Mouse (Mus musculus) erythroblast, embryonic 14.5 days (primary cell): ENCODE measurements around the gene Spcs1. TPM values are rescaled to one million over a fixed set of nuclear protein-coding genes. Genes with fewer than 3 reads are reported as not detected.

Source experiments
- H3K27me3 ChIP-seq: 2 replicates; pipeline ENCODE4 v1.6.1; 2012; ENCODE audit warnings: inconsistent platforms; ENCODE audit not compliant: control insufficient read depth
- H3K36me3 ChIP-seq: 2 replicates; pipeline ENCODE4 v1.6.1; 2012; ENCODE audit warnings: mild to moderate bottlenecking, inconsistent platforms; ENCODE audit not compliant: control insufficient read depth
- H3K4me1 ChIP-seq: 2 replicates; pipeline ENCODE4 v1.6.1; 2012; ENCODE audit warnings: inconsistent platforms; ENCODE audit not compliant: control insufficient read depth
- H3K4me3 ChIP-seq: replicated peaks from 2 replicates; pipeline ENCODE3; 2012; ENCODE audit warnings: moderate library complexity, mild to moderate bottlenecking, inconsistent platforms
- H3K9me3 ChIP-seq: 2 replicates; pipeline ENCODE4 v1.6.1; 2012; ENCODE audit warnings: low read length, inconsistent platforms, mixed read lengths; ENCODE audit not compliant: control insufficient read depth
- GATA1 ChIP-seq: IDR thresholded peaks from 2 replicates; pipeline ENCODE4 v1.6.1; 2012; ENCODE audit warnings: low read length, inconsistent platforms, mixed read lengths
- TAL1 ChIP-seq: IDR thresholded peaks from 3 replicates; pipeline ENCODE4 v1.6.1; 2012; ENCODE audit warnings: low read length, inconsistent platforms, mixed read lengths
- polyA plus RNA-seq: library from polyadenylated mRNA; stranded (reverse); fragments of >175 nt; gene quantifications from 2 replicates; pipeline ENCODE4 v1.2.3, GENCODE M21; 2012

Spcs1 gene
- polyA plus RNA-seq, 1 experiment, result 5.2 TPM

DNA sequence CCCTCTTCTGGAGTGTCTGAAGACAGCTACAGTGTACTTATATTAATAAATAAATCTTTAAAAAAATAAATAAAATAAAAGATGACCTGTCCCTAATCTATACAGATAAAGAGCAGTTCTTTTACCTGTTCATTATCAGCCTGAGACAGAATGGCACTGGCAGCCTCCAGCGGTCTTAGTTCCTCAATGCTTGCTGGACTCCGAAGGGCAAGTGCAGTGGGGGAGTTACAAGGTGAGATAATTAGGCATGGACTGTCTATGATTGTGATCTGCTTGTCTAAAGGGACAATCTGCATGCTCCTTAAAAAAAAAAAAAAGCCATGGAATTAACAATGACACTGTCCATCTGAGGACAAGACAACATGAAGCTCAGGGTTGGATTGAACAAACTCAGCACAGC, 12.5 kb upstream of the Spcs1 start:
- H3K4me3 ChIP-seq, result no peak overlapping the region
- no peak for TF ChIP-seq TAL1
- TF ChIP-seq GATA1, result no peak
- H3K4me1 ChIP-seq, result peaks cover 45% of the 10 kb centered on the region
- no peaks in the 10 kb centered on the region for H3K9me3 ChIP-seq
- H3K27me3 ChIP-seq, result no peaks in the 10 kb centered on the region
- H3K36me3 ChIP-seq, result peaks cover 87% of the 10 kb centered on the region

DNA sequence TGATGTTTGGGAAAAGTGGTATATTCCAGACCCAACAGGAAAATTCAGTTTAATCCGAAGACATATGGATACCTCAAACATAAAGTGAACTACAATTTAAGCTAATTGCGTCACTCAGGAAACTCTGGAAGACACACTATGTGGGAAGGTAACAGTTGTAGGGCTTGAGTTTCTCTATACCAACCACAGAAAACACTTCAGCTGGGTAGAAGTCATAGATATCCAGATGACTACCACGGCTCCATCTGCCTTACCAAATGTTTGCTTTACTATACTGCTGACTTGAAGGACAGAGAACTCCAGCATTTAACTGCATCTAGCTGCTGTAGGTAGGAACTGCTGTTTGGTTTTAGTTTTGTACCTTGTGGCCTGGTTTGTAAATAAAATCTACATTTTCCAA, 10.1 kb upstream of the Spcs1 start:
- Histone ChIP-seq H3K36me3 (peaks cover 91% of the 10 kb centered on the region), H3K4me1 (peaks cover 43% of the 10 kb centered on the region), H3K9me3 (no peaks in the 10 kb centered on the region), H3K27me3 (no peaks in the 10 kb centered on the region), H3K4me3 (no peak overlapping the region)
- TF ChIP-seq TAL1 (no peak), GATA1 (no peak)

DNA sequence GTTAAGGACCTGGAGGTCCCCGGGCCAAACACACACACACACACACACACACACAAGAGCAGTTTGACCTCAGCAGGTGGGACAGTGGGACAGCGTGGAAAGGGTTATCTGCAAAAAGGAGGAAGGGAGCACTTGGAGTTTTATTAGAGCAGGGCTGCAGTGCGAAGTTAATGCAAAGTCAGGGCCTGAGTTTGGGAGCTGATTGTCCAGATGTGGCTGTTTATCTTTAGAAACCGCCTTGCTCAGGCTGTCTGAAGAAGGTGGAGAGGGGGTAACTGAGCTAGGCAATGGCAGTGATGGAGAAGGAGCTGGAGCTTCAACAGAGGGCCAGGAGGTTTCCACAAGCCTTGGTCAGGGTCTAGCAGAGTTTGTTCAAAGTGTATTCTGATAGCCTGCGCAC, 5.3 kb upstream of the Spcs1 start:
- Histone ChIP-seq H3K4me1 (peaks cover 47% of the 10 kb centered on the region), H3K27me3 (no peaks in the 10 kb centered on the region), H3K36me3 (peaks cover 43% of the 10 kb centered on the region), H3K4me3 (no peak overlapping the region), H3K9me3 (no peaks in the 10 kb centered on the region)
- TF ChIP-seq GATA1 (no peak), TAL1 (no peak)

DNA sequence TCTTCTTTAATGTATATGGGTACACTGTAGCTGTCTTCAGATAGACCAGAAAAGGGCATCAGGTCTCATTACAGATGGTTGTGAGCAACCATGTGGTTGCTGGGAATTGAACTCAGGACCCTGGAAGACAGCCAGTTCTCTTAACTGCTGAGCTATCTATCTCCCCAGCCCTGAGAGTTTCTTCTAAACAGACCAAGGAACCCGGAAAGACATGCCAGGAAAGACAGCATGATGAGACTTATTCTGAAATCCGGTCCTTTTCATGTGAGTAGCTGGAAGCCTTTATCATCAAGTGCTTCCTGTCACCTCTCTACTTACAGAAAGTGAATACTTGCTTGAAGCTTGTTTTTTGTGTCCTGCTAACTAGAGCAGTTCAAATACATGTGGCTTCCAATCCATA, 3.1 kb upstream of the Spcs1 start:
- Histone ChIP-seq H3K4me1 (peaks cover 56% of the 10 kb centered on the region), H3K4me3 (no peak overlapping the region)
- TF ChIP-seq TAL1 (no peak), GATA1 (no peak)

DNA sequence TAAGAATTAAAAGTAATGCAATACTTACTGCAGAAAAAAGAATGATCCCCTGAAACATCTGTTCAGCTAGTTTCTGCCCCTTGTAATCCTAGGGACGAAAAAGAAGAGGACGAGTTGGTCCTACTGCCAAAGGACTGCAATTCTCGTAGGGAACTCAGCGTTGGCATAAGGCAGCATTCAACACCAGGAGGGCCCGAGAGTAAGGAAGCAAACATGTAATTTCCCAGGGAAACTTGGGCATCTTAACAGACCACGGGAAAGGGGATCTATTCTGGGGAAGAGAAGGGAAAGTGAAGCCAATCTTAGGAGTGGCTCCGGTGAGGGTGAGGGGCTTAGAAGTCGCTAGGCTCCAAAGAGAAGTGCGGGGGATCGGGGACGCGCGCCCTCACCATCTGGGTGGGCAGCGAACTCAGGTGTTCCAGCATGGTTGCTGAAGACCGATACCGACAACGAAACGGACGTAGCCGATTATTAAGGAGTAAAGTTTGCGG, 611 bp downstream of the Spcs1 start:
- H3K27me3 ChIP-seq, result no peaks in the 10 kb centered on the region
- TF ChIP-seq GATA1 (no peak), TAL1 (no peak)
- peaks cover 38% of the 10 kb centered on the region for H3K4me1 ChIP-seq
- no peaks in the 10 kb centered on the region for H3K9me3 ChIP-seq
- H3K36me3 ChIP-seq, result peaks cover 21% of the 10 kb centered on the region
- peak overlapping the region; percentile 99 for H3K4me3 ChIP-seq

More for the DNA sequence above, 3.1 kb upstream of the Spcs1 start:
- H3K27me3 ChIP-seq, result no peaks in the 10 kb centered on the region
- no peaks in the 10 kb centered on the region for H3K9me3 ChIP-seq
- peaks cover 25% of the 10 kb centered on the region for H3K36me3 ChIP-seq

DNA sequence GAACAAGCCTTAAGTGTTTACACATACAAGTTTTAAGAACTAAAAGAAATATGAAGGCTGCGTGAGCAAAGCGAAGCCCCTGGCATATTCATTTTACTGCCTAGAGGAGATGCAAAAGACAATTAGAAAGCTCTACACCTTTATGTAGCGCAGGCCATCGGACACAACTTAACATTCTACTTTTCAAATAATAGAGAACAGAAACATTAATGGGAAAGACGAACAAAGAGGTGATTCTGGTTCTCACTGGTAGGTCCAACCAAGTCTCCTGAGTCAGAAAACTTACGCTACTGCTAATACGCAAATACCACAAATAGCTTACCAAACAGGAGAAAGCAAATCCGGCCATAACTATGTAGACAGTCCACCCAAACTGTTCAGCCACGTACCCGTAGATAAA, 1.1 kb downstream of the Spcs1 start:
- Histone ChIP-seq H3K4me3 (peak overlapping the region; percentile 99), H3K9me3 (no peaks in the 10 kb centered on the region), H3K36me3 (peaks cover 21% of the 10 kb centered on the region), H3K4me1 (peaks cover 34% of the 10 kb centered on the region), H3K27me3 (no peaks in the 10 kb centered on the region)
- TF ChIP-seq TAL1 (no peak), GATA1 (no peak)

DNA sequence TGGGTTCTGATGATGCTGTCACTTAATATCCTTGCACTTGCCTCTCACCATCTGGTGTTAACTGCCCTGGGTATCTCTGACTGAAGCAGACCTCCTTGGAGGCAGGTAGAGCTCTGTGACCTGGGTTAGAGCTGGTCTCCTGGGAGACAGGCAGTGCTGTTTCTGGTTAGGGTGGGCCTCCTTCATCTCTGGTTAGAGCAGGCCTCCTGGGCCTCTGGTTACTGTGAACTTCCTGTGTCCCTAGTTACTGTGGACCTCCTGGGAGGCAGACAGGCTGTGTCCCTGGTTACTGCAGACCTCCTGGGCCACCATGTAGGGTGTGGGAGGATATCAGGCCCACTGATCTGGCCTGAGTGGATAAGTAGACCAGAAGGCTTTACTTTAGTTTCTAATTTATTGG, 5.1 kb downstream of the Spcs1 start:
- H3K4me1 ChIP-seq, result peaks cover 24% of the 10 kb centered on the region
- H3K27me3 ChIP-seq, result no peaks in the 10 kb centered on the region
- TF ChIP-seq TAL1, result no peak
- TF ChIP-seq GATA1, result no peak
- H3K9me3 ChIP-seq, result no peaks in the 10 kb centered on the region
- no peak overlapping the region for H3K4me3 ChIP-seq
- peaks cover 21% of the 10 kb centered on the region for H3K36me3 ChIP-seq

DNA sequence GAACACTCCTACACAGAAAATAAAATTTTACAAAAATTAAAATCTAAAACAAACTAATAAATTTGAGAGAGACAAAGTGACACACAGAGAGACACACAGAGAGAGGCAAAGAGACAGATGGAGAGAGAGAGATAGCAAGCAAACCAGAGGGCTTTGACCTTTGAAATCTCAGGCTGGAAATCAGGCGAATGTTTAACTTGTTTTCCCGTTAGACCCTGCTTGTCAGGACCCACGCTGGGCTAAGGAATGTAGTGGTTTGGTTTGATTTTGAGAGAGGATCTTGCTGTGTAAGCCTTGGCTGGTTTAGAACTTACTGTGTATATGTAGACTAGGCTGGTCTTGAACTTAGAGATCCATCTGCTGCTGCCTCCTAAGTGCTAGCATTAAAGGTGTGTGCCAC, 25.2 kb downstream of the Spcs1 start:
- TF ChIP-seq TAL1 (no peak), GATA1 (no peak)
- H3K9me3 ChIP-seq, result no peaks in the 10 kb centered on the region
- no peaks in the 10 kb centered on the region for H3K27me3 ChIP-seq
- no peak overlapping the region for H3K4me3 ChIP-seq
- H3K4me1 ChIP-seq, result no peaks in the 10 kb centered on the region
- peaks cover 8% of the 10 kb centered on the region for H3K36me3 ChIP-seq

DNA sequence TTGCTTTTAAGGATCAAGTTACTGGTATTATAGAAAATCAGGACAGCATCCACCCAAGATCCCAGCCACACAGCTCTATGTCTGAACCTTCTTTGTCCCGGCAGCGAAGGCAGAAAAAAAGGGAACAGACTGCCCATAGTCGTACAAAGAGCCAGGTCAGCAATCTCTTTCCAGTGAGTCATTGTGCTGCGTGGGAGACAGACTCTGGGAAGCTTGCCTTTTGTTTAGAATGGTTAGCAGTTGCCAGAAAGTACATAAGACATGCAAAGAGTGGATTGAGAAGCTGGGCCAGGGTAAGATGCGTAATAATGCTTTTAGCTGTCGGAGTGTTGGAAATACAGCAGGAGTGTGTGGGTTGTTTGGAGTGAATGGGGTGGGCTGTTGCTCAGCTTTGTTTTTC, 27.3 kb downstream of the Spcs1 start:
- TF ChIP-seq GATA1 (no peak), TAL1 (no peak)
- Histone ChIP-seq H3K9me3 (no peaks in the 10 kb centered on the region), H3K27me3 (no peaks in the 10 kb centered on the region), H3K4me1 (no peaks in the 10 kb centered on the region), H3K36me3 (peaks cover 10% of the 10 kb centered on the region), H3K4me3 (no peak overlapping the region)

DNA sequence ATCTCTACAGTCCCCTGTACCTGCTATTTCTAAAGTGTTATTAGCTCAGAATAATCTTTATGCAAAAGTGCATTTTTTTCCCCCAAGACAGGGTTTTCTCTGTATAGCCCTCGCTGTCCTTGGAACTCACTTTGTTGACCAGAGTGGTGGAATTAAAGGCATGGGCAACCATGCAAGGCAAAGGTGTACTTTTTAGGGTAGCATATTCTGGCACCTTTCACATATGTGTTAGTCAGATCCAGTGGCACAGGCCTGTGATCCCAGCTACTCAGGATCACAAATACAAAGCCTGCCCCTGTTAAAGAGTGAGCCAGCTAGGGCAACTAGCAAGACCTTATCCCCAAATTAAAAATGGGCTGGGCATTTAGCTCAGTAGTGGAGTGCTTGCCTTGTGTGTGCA, 41.1 kb downstream of the Spcs1 start:
- H3K36me3 ChIP-seq, result peaks cover 12% of the 10 kb centered on the region
- H3K27me3 ChIP-seq, result no peaks in the 10 kb centered on the region
- H3K4me1 ChIP-seq, result peaks cover 8% of the 10 kb centered on the region
- H3K4me3 ChIP-seq, result no peak overlapping the region
- no peaks in the 10 kb centered on the region for H3K9me3 ChIP-seq
- TF ChIP-seq GATA1, result no peak
- no peak for TF ChIP-seq TAL1
